Mouse (Mus musculus): Measurements from ENCODE around the gene Trim5.
"Not testable (repeated sequence)": the region's sequence is repeated elsewhere in the genome, so short reads cannot be mapped to it uniquely, and the experiment has no call there.

Trim5 gene

DNA sequence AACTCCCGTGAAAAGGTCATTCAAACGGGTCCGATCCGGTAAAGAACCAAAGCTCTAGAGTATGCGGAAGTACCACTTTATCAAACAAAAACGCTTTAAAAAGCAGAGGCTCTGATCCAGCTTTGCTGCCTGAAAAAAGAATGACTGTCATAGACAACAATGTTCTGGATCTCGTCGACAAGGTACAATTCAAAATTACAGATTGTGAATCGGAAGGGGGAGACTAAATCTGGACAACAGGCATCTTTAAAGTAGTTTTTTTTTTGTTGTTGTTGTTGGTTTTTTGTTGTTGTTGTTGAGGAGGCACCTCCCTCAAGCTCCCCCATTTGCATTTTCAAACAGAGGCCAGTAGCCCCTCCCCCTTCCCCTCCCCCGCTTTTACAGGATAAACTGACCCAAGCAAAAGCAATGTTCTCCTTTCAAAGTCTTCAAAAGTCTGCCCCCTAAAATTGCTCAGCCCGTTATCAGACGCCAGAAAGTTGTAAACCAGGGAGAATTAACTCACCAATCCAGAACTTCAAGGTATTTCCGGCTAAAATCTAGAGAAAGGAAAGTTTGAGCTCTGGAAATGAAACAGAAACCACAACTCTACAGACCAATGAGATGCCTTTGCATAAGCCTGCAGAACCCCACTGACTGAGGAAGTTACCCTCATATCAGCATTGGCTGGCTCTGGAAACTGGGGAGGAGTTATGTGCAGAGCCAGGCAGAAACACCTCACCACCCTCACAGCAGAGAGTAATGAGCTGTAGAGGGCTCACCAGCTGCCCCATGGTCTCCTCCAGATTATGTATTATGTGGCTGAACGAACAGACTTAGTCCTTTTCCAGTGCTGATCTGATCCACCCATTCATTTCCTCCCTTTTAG, at the start of gene Trim5:
TSS of gene Trim5 (minus strand) at position 519 of the 868 bp plus-strand sequence.
- in situ Hi-C loops (cut with MboI, MseI): not testable (repeated sequence)

GRCm38 (mm10) chr7:104335547-104335946, 47.7 kb upstream of the Trim5 start:
- in situ Hi-C loops (cut with MboI, MseI): loop anchor here in 1 of 2 experiments (5.0 kb wide), 1 partner anchor 73 kb away; no protein-coding TSS in a partner anchor

GRCm38 (mm10) chr7:104329171-104329570, 41.3 kb upstream of the Trim5 start, which contains the start of gene Trim34b:
TSS of gene Trim34b (plus strand) at chr7:104329471.
- in situ Hi-C loops (cut with MboI, MseI): not testable (repeated sequence)

- in situ Hi-C loops (cut with MboI, MseI): no loop called here
Observed at GRCm38 (mm10) chr7:104322028-104322427, 34.1 kb upstream of the Trim5 start.

GRCm38 (mm10) chr7:104315369-104316080, 27.6 kb upstream of the Trim5 start, which contains the start of gene Trim12a:
TSS of gene Trim12a (minus strand) at chr7:104315466.
- in situ Hi-C loops (cut with MboI, MseI): loop anchor here (5.0 kb wide), 2 partner anchors 37 to 42 kb away; partner anchors contain the start of gene Trim12c (in 1 of the 2)

GRCm38 (mm10) chr7:104314796-104315353, 27.0 kb upstream of the Trim5 start:
- in situ Hi-C loops (cut with MboI, MseI): loop anchor here (5.0 kb wide), 2 partner anchors 37 to 42 kb away; partner anchors contain the start of gene Trim12c (in 1 of the 2)

- in situ Hi-C loops (cut with MboI, MseI): loop anchor here in 1 of 2 experiments (10.0 kb wide), 1 partner anchor 573 kb away; no protein-coding TSS in a partner anchor
Observed at GRCm38 (mm10) chr7:104291638-104292400, 3.9 kb upstream of the Trim5 start.

DNA sequence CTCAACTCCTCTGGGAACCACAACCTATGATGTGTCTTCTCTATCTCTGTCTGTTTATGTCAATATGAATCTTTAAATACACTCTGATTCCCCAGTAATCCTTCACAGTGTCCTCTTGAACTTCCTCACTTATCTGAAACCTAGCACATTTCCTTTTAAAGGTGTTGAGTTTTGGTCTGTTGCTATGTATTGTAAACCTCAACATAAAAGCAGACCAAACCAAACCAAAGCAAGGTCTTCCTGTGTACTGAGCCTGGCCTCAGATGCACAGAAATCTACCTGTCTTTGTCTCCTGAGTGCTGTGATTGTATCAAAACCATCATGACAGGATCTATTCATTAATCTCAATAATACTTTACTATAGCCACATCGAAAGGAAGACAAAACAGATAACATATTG, 2.7 kb upstream of the Trim5 start:
- in situ Hi-C loops (cut with MboI, MseI): loop anchor here in 1 of 2 experiments (10.0 kb wide), 1 partner anchor 574 kb away; no protein-coding TSS in a partner anchor

DNA sequence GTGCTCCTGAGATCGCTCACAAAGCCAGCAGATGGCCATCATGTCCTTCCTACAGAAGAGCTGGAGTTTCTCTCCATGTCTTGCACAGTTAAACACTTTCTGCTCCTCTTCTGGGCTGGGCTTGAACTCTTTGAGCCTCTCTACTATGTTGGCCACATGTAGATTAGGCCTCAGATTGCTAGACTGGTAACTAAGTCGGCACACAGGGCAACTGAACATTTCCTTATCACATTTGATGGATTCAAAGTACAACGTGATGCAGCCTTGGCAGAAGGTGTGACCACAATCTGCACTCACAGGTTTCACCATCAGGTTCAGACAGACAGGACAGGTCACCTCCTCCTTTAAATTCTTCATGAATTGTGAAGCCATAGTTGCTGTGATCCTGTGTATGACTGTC, 8.5 kb downstream of the Trim5 start:
- in situ Hi-C loops (cut with MboI, MseI): not testable (repeated sequence)

GRCm38 (mm10) chr7:104265335-104265734, 22.6 kb downstream of the Trim5 start:
- in situ Hi-C loops (cut with MboI, MseI): not testable (repeated sequence)

DNA sequence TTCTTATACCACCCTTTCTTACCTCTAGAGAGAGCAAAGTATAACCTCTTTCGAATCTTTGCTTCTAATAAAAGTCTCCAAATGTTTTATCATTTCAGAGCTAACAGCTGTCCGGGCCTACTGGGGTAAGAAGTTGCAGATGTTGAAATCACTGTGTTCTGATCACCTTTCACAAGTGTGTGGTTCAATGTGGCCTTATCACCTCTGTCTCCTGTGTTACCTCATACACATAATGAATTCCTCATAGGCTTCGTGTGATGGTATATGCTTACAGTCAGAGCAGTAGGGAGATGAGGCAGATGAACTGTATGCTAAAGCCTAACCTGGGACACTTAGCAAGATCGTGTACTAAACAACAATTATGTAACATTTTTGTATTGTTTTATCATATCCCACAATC, 27.5 kb downstream of the Trim5 start:
- in situ Hi-C loops (cut with MboI, MseI): loop anchor here in 1 of 2 experiments (5.0 kb wide), 1 partner anchor 77 kb away; no protein-coding TSS in a partner anchor

DNA sequence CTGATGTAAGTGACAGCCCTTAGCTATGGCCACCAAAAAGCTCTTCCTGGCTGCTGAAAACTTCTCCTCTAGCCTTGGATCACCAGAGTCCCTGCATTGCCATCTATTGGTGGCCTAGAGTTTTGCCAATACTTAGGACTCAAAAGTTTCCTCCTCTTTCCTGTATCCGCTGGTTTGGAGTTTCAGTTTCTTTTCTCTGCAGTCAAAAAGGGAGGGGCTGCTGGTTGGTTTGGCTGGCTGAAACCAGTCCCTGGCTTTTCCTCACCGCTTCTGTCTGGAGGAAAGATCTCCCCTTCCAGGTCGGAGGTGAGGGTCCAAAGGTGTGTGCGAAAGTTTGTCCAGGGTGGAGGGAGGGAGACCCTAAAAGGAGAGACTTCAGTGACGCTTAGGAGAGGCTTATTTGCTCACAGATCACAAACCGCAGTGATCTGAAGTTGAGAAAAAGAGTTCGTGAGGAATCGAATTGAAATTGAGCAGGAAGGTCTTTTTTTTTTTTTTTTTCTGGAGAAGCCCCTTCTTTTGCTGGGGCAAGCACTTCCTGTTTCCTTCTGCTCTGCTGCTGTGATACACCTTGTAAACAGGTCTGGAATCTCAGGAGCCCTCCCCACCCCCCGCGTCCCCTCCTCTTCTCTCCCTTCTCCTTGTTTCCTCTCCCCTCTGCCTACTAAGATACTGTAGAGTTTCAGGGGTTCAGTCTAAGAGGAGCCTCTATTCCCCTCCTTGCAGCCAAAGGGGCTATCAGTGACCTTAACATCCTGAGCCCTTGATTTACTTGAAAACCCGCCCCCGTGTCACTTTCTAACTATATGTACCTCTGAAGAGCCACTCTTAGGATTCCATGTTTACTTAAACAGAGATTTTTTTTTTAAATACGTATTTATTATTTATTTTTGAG, 43.4 kb downstream of the Trim5 start, which contains the start of gene Trim34a:
TSS of gene Trim34a (plus strand) at position 171 of the 895 bp plus-strand sequence.
- in situ Hi-C loops (cut with MboI, MseI): loop anchor here (5.0 kb wide), 2 partner anchors 53 to 88 kb away; no protein-coding TSS in a partner anchor

DNA sequence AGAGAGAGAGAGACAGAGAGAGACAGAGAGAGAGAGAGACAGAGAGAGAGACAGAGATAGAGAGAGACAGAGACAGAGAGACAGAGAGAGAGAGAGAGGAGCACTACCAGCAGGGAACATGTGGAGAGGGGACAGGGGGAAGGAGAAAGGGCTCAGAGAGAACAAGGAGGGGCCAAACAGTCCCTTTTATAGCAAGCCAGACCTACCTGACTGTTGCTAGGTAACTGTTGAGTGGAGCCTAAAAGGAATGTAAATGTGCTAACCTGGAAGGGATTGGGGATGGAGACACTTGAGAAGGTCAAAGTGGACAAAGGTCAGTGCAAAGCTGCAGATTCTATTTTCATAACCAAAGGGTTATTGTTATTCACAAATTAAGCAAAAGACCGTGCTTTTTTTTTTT, 44.3 kb downstream of the Trim5 start:
- in situ Hi-C loops (cut with MboI, MseI): loop anchor here in 1 of 2 experiments (5.0 kb wide), 1 partner anchor 54 kb away; no protein-coding TSS in a partner anchor

DNA sequence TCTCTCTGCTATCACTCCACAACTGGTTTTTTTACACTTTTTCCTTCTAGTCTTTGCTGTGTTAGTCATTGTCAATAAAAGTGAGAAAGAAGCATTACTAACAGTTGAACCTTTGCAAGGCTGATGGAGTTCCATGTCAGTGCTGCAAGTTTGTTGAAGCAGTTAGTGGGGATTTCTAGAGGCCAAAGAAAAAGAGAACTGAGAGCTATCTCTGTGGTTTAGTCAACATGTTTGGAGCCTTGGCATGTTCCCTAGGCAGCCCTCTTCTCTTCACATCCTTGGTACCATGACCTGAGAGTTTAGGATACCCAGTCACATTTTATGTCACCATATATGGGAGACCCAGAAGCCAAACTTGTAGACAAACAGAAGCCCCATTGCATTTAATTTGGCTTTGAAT, 47.0 kb downstream of the Trim5 start:
- in situ Hi-C loops (cut with MboI, MseI): loop anchor here in 1 of 2 experiments (5.0 kb wide), 1 partner anchor 56 kb away; no protein-coding TSS in a partner anchor

GRCm38 (mm10) chr7:104231203-104231602, 56.7 kb downstream of the Trim5 start:
- in situ Hi-C loops (cut with MboI, MseI): loop anchor here in 1 of 2 experiments (5.0 kb wide), 1 partner anchor 71 kb away; no protein-coding TSS in a partner anchor

DNA sequence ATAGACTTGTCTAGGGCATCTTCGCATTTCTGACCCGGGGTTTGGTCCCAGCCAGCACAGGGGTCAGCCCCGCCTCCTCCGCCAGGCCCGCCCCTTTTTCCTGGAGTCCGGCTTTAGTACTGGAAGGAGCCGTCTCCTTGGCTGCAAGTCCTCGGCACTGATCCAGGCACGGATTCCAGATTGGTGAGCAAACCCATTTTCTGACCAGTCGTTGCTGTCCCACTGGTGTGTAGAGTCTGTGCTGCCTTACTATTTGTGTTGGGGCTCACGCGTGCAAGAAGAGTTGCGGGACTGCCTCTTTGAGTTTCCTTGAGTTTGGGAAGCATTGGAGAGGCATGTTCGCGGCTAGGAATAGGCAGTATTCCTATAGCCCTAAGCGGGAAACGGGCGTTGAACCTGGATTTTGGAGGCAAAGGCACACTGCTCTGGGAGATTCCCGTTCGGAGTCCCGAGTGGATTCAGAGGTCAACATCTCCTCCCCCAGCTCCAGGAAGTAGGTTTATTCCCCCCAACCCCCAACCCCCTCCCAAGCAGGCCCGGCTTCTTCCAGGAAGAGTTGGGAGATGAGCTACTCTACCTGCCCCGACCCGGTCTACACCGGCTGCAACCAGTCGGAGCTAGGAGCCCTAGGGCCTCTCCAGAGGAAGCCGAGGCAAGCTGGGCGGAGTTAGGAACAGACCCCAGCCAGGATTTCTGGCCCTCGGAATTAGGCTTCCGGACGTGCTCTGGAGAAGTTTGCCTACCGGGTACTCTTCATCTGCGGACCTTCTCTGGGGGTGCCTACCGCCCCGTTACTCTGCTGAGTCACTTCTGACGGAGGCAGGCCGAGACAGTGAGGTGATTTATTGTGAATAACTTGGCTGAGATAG, 69.0 kb downstream of the Trim5 start, which contains the start of gene Trim6:
TSS of gene Trim6 (plus strand) at position 93 of the 869 bp plus-strand sequence.
- in situ Hi-C loops (cut with MboI, MseI): loop anchor here in 1 of 2 experiments (10.0 kb wide), 1 partner anchor 356 kb away; the partner anchor contains the start of gene Olfr653

DNA sequence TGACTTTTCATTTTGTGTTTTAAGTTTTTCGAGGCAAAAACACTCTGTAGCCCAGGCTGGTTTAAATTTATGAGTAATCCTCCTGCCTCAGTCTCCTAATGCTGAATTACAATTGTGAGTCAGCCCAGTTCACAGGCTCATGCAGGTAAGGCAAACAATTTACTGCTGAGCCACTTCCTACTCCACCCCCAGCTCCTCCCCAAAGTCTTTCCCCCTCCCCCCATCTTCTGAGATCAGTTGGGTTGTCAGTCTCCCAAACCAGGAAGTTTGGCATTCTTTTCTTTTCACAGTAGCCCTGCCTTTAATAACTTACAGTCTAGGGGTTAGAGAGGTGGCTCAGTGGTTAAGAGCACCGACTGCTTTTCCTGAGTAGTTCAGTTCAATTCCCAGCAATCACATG, 70.0 kb downstream of the Trim5 start:
- in situ Hi-C loops (cut with MboI, MseI): loop anchor here in 1 of 2 experiments (10.0 kb wide), 1 partner anchor 357 kb away; the partner anchor contains the start of gene Olfr653

All from T-helper 17 cell (primary cell).